Mouse (Mus musculus): Measurements from ENCODE around the gene Krtap28-13. TPM values are rescaled to one million over a fixed set of nuclear protein-coding genes. Genes with fewer than 3 reads are reported as not detected.

Krtap28-13 gene
- total RNA-seq, 1 experiment from 2014 or later, result not detected

GRCm38 (mm10) chr1:83096935-83097334 is 36.2 kb downstream of the Krtap28-13 start:
- DNase-seq, result no peak

GRCm38 (mm10) chr1:83099160-83099559 is 38.4 kb downstream of the Krtap28-13 start:
- DNase-seq, result no peak

- no peak for DNase-seq
Observed at GRCm38 (mm10) chr1:83099580-83100137, 38.9 kb downstream of the Krtap28-13 start.

- DNase-seq, result peak; percentile 11
Observed at GRCm38 (mm10) chr1:83101891-83102290, 41.2 kb downstream of the Krtap28-13 start.

GRCm38 (mm10) chr1:83105464-83105863 is 44.7 kb downstream of the Krtap28-13 start:
- DNase-seq, result no peak

- DNase-seq, result no peak
Observed at GRCm38 (mm10) chr1:83107410-83107978, 46.8 kb downstream of the Krtap28-13 start.

- no peak for DNase-seq
Observed at GRCm38 (mm10) chr1:83110992-83111391, 50.3 kb downstream of the Krtap28-13 start.

Other genes with a start within 250 kb of the Krtap28-13 start
- 56.4 and 58.6 TPM in 2 replicates for gene Agfg1, start 221.4 kb upstream of the Krtap28-13 start, total RNA-seq (2021)
- gene A030005L19Rik, start 147.6 kb upstream of the Krtap28-13 start, total RNA-seq (2021), result 0.39 TPM in 1 of 2 replicates, not detected in the other
- not detected in 2 replicates for gene A030014E15Rik, start 136.0 kb upstream of the Krtap28-13 start, total RNA-seq (2021)
- gene Gm6217, start 129.5 kb upstream of the Krtap28-13 start, total RNA-seq (2021), result not detected in 2 replicates
- gene A030003K21Rik, start 117.5 kb upstream of the Krtap28-13 start, total RNA-seq (2021), result not detected in 2 replicates
- gene Gm7544, start 104.9 kb upstream of the Krtap28-13 start, total RNA-seq (2021), result not detected in 2 replicates
- gene Gm47955, start 100.6 kb upstream of the Krtap28-13 start, total RNA-seq (2021), result not detected in 2 replicates
- gene Gm47959, start 60.4 kb upstream of the Krtap28-13 start, total RNA-seq (2021), result not detected in 2 replicates
- gene Slc19a3, start 22.5 kb upstream of the Krtap28-13 start, total RNA-seq (2021), result 0.52 TPM in 1 of 2 replicates, not detected in the other
- gene Krtap28-10, start 18.4 kb upstream of the Krtap28-13 start, total RNA-seq (2021), result not detected in 2 replicates
- not detected in 2 replicates for gene Gm47969, start 16.0 kb upstream of the Krtap28-13 start, total RNA-seq (2021)
- gene A030005K14Rik, start 1.6 kb upstream of the Krtap28-13 start, total RNA-seq (2021), result not detected in 2 replicates
- gene Ccl20, start 55.8 kb downstream of the Krtap28-13 start, total RNA-seq (2021), result not detected in 2 replicates
- gene Daw1, start 98.8 kb downstream of the Krtap28-13 start, total RNA-seq (2021), result not detected in 2 replicates